Mouse (Mus musculus) heart, embryonic 16.5 days (tissue): ENCODE data around the gene Oasl1. TPM values are rescaled to one million over a fixed set of nuclear protein-coding genes. Genes with fewer than 3 reads are reported as not detected.
"Not testable (repeated sequence)": the region's sequence is repeated elsewhere in the genome, so short reads cannot be mapped to it uniquely, and the experiment has no call there.

Experiments used
- ATAC-seq: fragments of 200-750 bp; cut with Nextera tagmentation; replicated peaks from 2 replicates; pipeline ENCODE4 v1.8.0; 2017; ENCODE audit warnings: moderate number of reproducible peaks; ENCODE audit not compliant: insufficient read depth, low FRiP score; ENCODE audit errors: extremely low read depth
- H3K27ac ChIP-seq: fragments of 300-500 bp; sonication (generic); 2 replicates; pipeline ENCODE4 v1.5.1; 2014; ENCODE audit warnings: mild to moderate bottlenecking, low read length, control low read depth, moderate library complexity
- H3K27me3 ChIP-seq: fragments of 300-500 bp; sonication (generic); 2 replicates; pipeline ENCODE4 v1.6.1; 2014; ENCODE audit warnings: low read length, mixed read lengths; ENCODE audit not compliant: control insufficient read depth, insufficient read depth
- H3K36me3 ChIP-seq: fragments of 300-500 bp; sonication (generic); 2 replicates; pipeline ENCODE4 v1.6.1; 2014; ENCODE audit not compliant: control insufficient read depth, insufficient read depth
- H3K4me1 ChIP-seq: fragments of 300-500 bp; sonication (generic); 2 replicates; pipeline ENCODE4 v1.6.1; 2014; ENCODE audit warnings: low read length, mixed read lengths; ENCODE audit not compliant: control insufficient read depth, insufficient read depth
- H3K4me2 ChIP-seq: fragments of 300-500 bp; sonication (generic); 2 replicates; pipeline ENCODE4 v1.6.1; 2014; ENCODE audit warnings: low read depth, mild to moderate bottlenecking, control low read depth, low read length
- H3K4me3 ChIP-seq: fragments of 300-500 bp; sonication (generic); 2 replicates; pipeline ENCODE4 v1.5.1; 2014; ENCODE audit warnings: mild to moderate bottlenecking, control low read depth, low read length
- H3K9ac ChIP-seq: fragments of 300-500 bp; sonication (generic); 2 replicates; pipeline ENCODE4 v1.6.1; 2014; ENCODE audit warnings: low read length, control low read depth
- H3K9me3 ChIP-seq: fragments of 300-500 bp; sonication (generic); replicated peaks from 2 replicates; pipeline ENCODE4 v1.6.1; 2016; ENCODE audit warnings: low read length; ENCODE audit not compliant: control insufficient read depth
- WGBS: fragments of 180-500 bp; shearing (Covaris S2); extraction: QIAGEN DNeasy Blood & Tissue Kit; methylation state at CpG from one replicate; pipeline ENCODE4 v1.1.7; 2014; 5-methylcytosine and 5-hydroxymethylcytosine counted together
- polyA plus RNA-seq: library from polyadenylated mRNA; unstranded; fragments of >200 nt; fragmentation: Nextera tagmentation; extraction: Ambion mirVana; gene quantifications from 2 replicates; pipeline ENCODE4 v1.2.1, GENCODE M21; 2015

The Oasl1 gene
- polyA plus RNA-seq, 1 experiment from 2014 or later, result 1.4 TPM

DNA sequence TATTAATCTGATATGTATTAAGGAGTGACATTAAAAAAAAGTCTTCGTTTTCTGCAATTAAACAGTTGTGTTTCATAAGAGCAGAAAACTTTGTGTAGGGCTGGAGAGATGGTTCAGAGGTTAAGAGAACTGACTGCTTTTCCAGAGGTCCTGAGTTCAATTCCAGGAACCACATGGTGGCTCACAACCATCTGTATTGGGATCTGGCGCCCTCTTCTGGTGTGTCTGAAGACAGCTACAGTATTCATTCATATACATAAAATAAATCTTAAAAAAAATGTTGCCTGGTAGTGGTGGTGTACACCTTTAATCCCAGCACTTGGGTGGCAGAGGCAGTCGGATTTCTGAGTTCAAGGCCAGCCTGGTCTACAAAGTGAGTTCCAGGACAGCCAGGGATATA is 18.1 kb downstream of the Oasl1 start:
- not testable (repeated sequence) for H3K9ac ChIP-seq, H3K4me1 ChIP-seq, ATAC-seq, H3K4me3 ChIP-seq, H3K9me3 ChIP-seq, H3K36me3 ChIP-seq, H3K27me3 ChIP-seq, H3K27ac ChIP-seq, H3K4me2 ChIP-seq
- 48% methylated on average over 3 of the region's 3 CpGs for WGBS

- H3K9ac ChIP-seq, result peak within 1 kb of the TSS; percentile 99
- peak within 1 kb of the TSS; percentile 89 for H3K4me2 ChIP-seq
- 1% methylated on average over 39 of the region's 39 CpGs for WGBS
- ATAC-seq, result peak; percentile 94
- H3K27ac ChIP-seq, result peak within 1 kb of the TSS; percentile 86
- H3K9me3 ChIP-seq, result 0 out of 2 replicates have a peak, but pooled peaks cover 2% of the 10 kb centered on the region
- H3K4me1 ChIP-seq, result peaks cover 7% of the 10 kb centered on the region
- peaks cover 14% of the 10 kb centered on the region for H3K36me3 ChIP-seq
- peak within 1 kb of the TSS; percentile 98 for H3K4me3 ChIP-seq
- no peaks in the 10 kb centered on the region for H3K27me3 ChIP-seq
These were observed 19.2 kb downstream of the Oasl1 start, which contains the start of gene 2210016L21Rik for GRCm38 (mm10) chr5:114942074-114942765. Gene 2210016L21Rik (plus strand): TSS chr5:114942158.

DNA sequence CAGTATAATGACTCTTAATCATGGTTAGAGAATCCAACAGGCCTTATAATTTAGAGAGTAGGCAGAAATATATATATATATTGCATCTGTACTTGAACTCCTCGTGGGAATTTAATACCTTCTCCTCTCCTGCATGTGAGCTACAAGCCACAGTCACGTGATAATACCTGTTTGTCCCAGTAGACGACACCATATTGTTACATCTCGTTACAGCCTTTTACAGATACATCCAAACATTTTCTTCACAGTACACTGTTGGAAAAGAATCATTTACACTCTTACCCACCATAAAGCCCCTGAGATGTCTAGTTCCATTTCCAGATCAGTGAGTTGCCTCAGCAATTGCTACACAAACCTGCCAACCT is 19.7 kb downstream of the Oasl1 start:
- Histone ChIP-seq H3K9me3 (0 out of 2 replicates have a peak, but pooled peaks cover 2% of the 10 kb centered on the region), H3K27ac (no peak overlapping the region), H3K4me3 (peak overlapping the region; percentile 98), H3K4me1 (peaks cover 7% of the 10 kb centered on the region), H3K9ac (peak overlapping the region; percentile 99), H3K27me3 (no peaks in the 10 kb centered on the region), H3K4me2 (peak overlapping the region; percentile 89), H3K36me3 (peaks cover 19% of the 10 kb centered on the region)
- WGBS, result 45% methylated on average over 4 of the region's 4 CpGs
- no peak for ATAC-seq

- no peak for ATAC-seq
- Histone ChIP-seq H3K9me3 (no peaks in the 10 kb centered on the region), H3K36me3 (peaks cover 24% of the 10 kb centered on the region)
These were observed 22.0 kb downstream of the Oasl1 start for GRCm38 (mm10) chr5:114945072-114945471.

DNA sequence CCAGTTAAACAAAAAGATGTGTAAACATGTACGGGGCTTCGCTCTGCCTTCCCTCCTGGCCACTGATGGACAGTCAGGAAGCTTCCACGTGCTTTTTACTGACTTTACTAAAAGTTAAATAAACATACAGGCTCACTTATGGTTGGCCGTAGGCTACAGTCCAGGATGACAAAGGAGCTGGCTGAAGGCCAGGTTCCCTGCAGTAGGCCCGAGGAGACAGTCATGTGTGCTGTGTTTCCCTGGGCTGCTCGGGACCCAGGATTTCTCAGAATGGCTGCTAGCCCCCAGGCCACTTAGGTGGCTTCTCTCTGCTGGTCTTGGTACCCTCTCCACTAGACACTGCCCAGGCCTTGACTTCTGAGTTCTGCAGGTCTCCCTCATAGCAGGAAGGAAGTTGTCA is 25.9 kb downstream of the Oasl1 start:
- no peak overlapping the region for H3K9ac ChIP-seq
- peak; percentile 53; the same call in 1 of the 2 replicates for ATAC-seq
- no peak overlapping the region for H3K4me2 ChIP-seq
- H3K27me3 ChIP-seq, result no peaks in the 10 kb centered on the region; the same call in 1 of the 2 replicates
- H3K27ac ChIP-seq, result 0 out of 2 replicates have a peak overlapping the region, but pooled peaks have one; percentile 3
- peaks cover 9% of the 10 kb centered on the region for H3K4me1 ChIP-seq
- no peaks in the 10 kb centered on the region for H3K9me3 ChIP-seq
- no peak overlapping the region for H3K4me3 ChIP-seq
- H3K36me3 ChIP-seq, result peaks cover 24% of the 10 kb centered on the region
- 40% methylated on average over 6 of the region's 6 CpGs for whole genome bisulfite sequencing

More at GRCm38 (mm10) chr5:114945072-114945471, 22.0 kb downstream of the Oasl1 start:
- H3K4me2 ChIP-seq, result no peak overlapping the region
- peaks cover 16% of the 10 kb centered on the region for H3K4me1 ChIP-seq
- no peak overlapping the region for H3K27ac ChIP-seq
- 94% methylated on average over 10 of the region's 10 CpGs for WGBS
- no peak overlapping the region for H3K4me3 ChIP-seq
- H3K9ac ChIP-seq, result no peak overlapping the region
- no peaks in the 10 kb centered on the region for H3K27me3 ChIP-seq

- H3K36me3 ChIP-seq, result peaks cover 24% of the 10 kb centered on the region
- no peaks in the 10 kb centered on the region; the same call in 1 of the 2 replicates for H3K27me3 ChIP-seq
- H3K4me2 ChIP-seq, result no peak overlapping the region
- H3K9me3 ChIP-seq, result no peaks in the 10 kb centered on the region
- H3K9ac ChIP-seq, result no peak overlapping the region
- 0 out of 2 replicates have a peak overlapping the region, but pooled peaks have one; percentile 3 for H3K27ac ChIP-seq
- H3K4me1 ChIP-seq, result peaks cover 9% of the 10 kb centered on the region
- 65% methylated on average over 5 of the region's 5 CpGs for WGBS
- H3K4me3 ChIP-seq, result no peak overlapping the region
- no peak for ATAC-seq
These were observed 26.3 kb downstream of the Oasl1 start for GRCm38 (mm10) chr5:114949316-114949715.

- no peak overlapping the region for H3K27ac ChIP-seq
These were observed 26.8 kb downstream of the Oasl1 start for GRCm38 (mm10) chr5:114949812-114950211.

GRCm38 (mm10) chr5:114950669-114951068 is 27.6 kb downstream of the Oasl1 start:
- Histone ChIP-seq H3K36me3 (peaks cover 24% of the 10 kb centered on the region), H3K4me3 (no peak overlapping the region), H3K27ac (no peak overlapping the region), H3K9me3 (no peaks in the 10 kb centered on the region), H3K4me1 (peaks cover 9% of the 10 kb centered on the region), H3K4me2 (no peak overlapping the region), H3K9ac (no peak overlapping the region), H3K27me3 (no peaks in the 10 kb centered on the region; the same call in 1 of the 2 replicates)
- no peak for ATAC-seq
- WGBS, result 70% methylated on average over 12 of the region's 12 CpGs

More at GRCm38 (mm10) chr5:114949812-114950211, 26.8 kb downstream of the Oasl1 start:
- peaks cover 9% of the 10 kb centered on the region for H3K4me1 ChIP-seq
- H3K27me3 ChIP-seq, result no peaks in the 10 kb centered on the region; the same call in 1 of the 2 replicates
- no peak overlapping the region for H3K4me3 ChIP-seq
- H3K9ac ChIP-seq, result no peak overlapping the region
- ATAC-seq, result no peak
- peaks cover 24% of the 10 kb centered on the region for H3K36me3 ChIP-seq
- 82% methylated on average over 9 of the region's 9 CpGs for WGBS
- no peak overlapping the region for H3K4me2 ChIP-seq
- H3K9me3 ChIP-seq, result no peaks in the 10 kb centered on the region

- ATAC-seq, result 0 out of 2 replicates have a peak, but pooled peaks have one; percentile 12
- Histone ChIP-seq H3K4me3 (no peak overlapping the region), H3K27ac (no peak overlapping the region), H3K4me1 (peaks cover 9% of the 10 kb centered on the region), H3K9ac (no peak overlapping the region), H3K27me3 (no peaks in the 10 kb centered on the region; the same call in 1 of the 2 replicates), H3K9me3 (no peaks in the 10 kb centered on the region), H3K36me3 (peaks cover 17% of the 10 kb centered on the region), H3K4me2 (no peak overlapping the region)
- WGBS, result 77% methylated on average over 21 of the region's 21 CpGs
These were observed 28.3 kb downstream of the Oasl1 start for GRCm38 (mm10) chr5:114951279-114951880.
